Mouse (Mus musculus): ENCODE data around the gene Dapk1.

The Dapk1 gene

GRCm38 (mm10) chr13:60616036-60616435 lies 14.3 kb downstream of the Dapk1 start:
- DNase-seq (ENCODE audit: low spot score): no peak

- DNase-seq (ENCODE audit: low spot score): no peak
These were observed 16.5 kb downstream of the Dapk1 start for GRCm38 (mm10) chr13:60618287-60618686.

- DNase-seq (ENCODE audit: low spot score): no peak
These were observed 18.0 kb downstream of the Dapk1 start for GRCm38 (mm10) chr13:60619723-60620122.

GRCm38 (mm10) chr13:60621411-60621965 lies 19.7 kb downstream of the Dapk1 start:
- DNase-seq (ENCODE audit: low spot score): no peak

GRCm38 (mm10) chr13:60625581-60625980 lies 23.8 kb downstream of the Dapk1 start:
- DNase-seq (ENCODE audit: low spot score): no peak

DNA sequence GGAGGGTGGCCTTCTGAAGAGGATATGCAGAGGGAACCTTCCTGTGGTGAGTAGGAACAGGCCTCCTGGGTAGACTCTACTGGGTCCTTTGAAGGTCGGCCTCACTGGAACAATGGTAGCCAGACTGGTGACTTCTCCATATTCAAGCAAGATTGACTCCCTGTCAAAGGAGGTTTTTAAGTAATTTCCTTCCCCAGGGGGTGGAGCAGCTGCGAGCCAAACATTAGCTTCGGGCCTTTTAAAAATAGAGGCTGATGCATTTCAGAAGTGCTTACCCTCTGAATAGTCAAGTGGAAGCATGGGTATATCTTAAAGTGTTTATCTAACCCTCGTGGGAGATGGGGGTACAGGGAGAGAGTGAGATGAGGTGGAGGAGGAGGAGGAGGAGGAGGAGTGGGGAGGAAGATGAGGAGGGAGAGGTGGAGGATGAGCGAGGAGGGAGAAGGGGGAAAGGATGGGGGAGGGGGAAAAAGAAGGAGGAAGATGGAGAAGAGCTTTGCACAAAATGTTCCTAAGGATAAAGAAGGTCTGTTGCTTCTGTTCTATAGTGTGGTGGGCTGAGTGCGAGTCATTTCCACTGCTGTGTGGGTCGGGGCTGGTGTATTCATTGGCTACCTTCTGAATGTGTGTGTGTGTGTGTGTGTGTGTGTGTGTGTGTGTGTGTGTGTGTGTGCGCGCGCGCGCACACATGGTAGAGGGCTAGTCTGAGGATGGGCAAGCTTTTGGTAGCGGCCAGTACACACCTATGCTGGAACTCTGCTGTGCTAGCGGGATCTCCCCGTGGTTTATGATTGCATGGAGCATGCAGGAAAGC lies 26.3 kb downstream of the Dapk1 start:
- DNase-seq (ENCODE audit: low spot score): no peak

GRCm38 (mm10) chr13:60628657-60628950 lies 26.9 kb downstream of the Dapk1 start:
- DNase-seq (ENCODE audit: low spot score): no peak

DNA sequence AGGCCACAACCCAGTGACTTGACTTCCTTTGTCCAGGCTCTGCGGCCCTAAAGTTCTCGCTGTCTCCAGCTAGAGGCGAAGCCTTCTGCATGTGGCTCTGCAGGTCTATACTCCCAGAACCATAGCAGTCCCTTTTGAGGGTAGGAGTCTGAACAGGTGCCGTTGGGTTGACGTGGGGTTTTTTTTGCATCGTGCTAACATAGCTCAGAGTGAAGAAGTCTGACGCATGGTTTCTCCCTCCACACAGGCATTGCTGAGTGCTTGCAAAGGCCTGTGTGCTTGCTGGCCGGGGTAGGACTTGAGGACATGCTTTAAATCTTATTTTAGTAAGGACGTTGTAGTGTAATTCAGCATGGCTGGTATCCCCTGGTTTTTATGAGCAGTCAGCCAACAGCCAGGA lies 27.7 kb downstream of the Dapk1 start:
- no peak for DNase-seq (ENCODE audit: low spot score)

GRCm38 (mm10) chr13:60633945-60634344 lies 32.2 kb downstream of the Dapk1 start:
- DNase-seq (ENCODE audit: low spot score): no peak

GRCm38 (mm10) chr13:60635636-60636035 lies 33.9 kb downstream of the Dapk1 start:
- DNase-seq (ENCODE audit: low spot score): no peak

DNA sequence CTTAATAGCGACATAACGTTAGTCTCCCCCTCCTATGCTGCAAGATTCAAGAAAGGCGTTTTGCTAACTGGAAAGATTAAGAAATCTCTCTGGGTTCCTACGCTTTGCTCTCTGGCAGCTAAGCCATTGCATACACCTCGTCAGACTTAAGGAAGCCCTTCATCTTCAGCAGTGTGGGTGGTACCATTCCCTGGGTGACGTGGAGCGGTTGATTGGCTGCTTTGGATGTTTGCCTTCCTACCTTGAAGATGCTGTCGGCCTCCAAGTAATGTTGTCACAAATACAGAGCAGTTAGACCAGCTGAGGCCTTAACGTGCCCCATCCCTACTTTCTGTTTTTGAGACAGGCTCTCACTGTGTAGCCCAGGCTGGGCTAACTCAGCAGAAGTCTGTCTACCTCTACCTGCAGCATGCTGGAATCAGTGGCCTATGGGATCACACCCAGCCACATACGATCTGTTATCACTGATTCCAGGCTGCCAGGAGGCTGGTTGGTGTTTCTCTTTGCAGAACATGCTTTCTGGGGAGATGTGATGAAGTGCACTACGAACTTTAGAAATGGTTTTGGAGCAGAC lies 37.8 kb downstream of the Dapk1 start:
- no peak for DNase-seq (ENCODE audit: low spot score)

DNA sequence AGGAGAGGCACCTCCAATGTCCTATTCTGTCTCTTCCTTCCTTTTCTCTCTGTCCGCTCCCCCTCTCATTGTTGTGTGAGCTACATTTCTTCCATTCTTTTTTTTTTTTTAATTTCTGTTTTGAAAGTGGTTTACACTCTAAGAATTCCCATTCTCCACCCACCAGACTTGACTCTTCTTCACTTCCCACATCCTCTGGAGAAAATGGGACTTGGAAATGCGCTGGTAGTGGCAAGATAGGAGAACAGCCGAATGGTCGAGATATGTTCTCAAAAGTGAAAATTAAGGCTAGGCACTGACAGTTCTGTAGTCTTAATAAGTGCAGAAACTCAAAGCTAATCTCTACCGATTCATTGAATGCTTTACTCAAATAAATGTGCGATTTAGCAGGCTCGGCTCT lies 38.7 kb downstream of the Dapk1 start:
- DNase-seq (ENCODE audit: low spot score): no peak

DNA sequence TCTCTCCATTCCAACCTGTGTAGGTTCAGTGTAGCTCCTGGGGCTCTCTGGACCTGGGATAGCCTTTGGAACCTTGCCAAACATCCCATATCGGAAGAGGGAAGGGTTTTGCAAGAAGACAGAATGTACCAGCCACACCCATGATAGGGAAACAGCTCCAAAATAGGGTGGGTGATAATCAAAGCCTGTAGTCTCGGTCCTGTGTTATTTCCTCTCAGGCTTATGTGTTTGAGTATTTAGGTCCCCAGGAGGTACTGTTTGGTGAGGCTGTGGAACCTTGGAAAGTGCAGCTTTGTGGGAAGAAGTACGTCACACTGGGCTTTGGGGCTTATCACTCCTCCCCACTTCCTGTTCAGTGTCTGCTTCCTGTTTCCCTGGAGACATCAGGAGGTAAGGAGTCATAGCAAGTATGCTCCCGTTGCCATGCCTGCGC lies 42.7 kb downstream of the Dapk1 start:
- DNase-seq (ENCODE audit: low spot score): no peak

GRCm38 (mm10) chr13:60646791-60647190 lies 45.0 kb downstream of the Dapk1 start:
- DNase-seq (ENCODE audit: low spot score): no peak

GRCm38 (mm10) chr13:60648350-60648749 lies 46.6 kb downstream of the Dapk1 start:
- no peak for DNase-seq (ENCODE audit: low spot score)

DNA sequence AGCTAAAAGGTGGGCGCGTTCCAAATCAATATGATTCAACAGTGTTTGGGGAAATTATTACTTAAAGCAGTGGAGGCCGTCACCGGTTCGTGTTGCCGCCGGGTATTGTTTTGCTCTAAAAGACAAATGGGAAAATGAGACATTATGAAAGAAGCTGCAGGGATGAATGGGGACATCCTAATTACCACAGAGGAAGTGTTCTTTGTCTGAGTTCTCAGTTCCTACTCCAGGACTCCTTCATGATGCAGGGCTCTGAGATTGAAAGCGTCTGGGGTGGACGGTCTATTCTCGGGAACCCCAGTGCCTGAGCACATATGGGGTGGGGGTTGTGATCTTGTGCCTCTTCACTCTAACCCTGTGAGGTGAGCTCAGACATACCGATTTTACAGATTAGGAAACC lies 48.3 kb downstream of the Dapk1 start:
- no peak for DNase-seq (ENCODE audit: low spot score)

GRCm38 (mm10) chr13:60654017-60654565 lies 52.3 kb downstream of the Dapk1 start:
- DNase-seq (ENCODE audit: low spot score): no peak

GRCm38 (mm10) chr13:60655246-60655645 lies 53.5 kb downstream of the Dapk1 start:
- no peak for DNase-seq (ENCODE audit: low spot score)

DNA sequence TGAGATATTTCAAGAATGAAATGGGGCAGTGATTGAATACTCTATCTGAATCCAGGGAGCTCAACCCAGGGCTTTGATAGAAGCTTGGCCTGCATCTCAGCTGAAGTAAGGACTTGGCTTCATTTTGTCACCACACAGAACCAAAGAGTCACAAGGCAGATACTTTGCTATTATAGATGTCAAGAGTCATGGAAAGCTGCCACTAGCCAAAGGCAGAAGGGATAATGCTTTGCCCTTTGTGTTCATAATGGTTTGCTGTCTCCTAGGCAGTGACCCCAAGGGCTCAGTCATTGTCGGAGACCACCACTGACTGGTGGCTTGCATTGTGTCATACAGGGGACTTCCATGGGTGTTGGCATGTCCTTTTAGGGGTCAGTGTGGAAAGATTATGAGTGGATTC lies 57.9 kb downstream of the Dapk1 start:
- DNase-seq (ENCODE audit: low spot score): no peak

- DNase-seq (ENCODE audit: low spot score): no peak
These were observed 58.3 kb downstream of the Dapk1 start for GRCm38 (mm10) chr13:60660056-60660455.

GRCm38 (mm10) chr13:60660711-60661261 lies 59.0 kb downstream of the Dapk1 start:
- DNase-seq (ENCODE audit: low spot score): no peak

DNA sequence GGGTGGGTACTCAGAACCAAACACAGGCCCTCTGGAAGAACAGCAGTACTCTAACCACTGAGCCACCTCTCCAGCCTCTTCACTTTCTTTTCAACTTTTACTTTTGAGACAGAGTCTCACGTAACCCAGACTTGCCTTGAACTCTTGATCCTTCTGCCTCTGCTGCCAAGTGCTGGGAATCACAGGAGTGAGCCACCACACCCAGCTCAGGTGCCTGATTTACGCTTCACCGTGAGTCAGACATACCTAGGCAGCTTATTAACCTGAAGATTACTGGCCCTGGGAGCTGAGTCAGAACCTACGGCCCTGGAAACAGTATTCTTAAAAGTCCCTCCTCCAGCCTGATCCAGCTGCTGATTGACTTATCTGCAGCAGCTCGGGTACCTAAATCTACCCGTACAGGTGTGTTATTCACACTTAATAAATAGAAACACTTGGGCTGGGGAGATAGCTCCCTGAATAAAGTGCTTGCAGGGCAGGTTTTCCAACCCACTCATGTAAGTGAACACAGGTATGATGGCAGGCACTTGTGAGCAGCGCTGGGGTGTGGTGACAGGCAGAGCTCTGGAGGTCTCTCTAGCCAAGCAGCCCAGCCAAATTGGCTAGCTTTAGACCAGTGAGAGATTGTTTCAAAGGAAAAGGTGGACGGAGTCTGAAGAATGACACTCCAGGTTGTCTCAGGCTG lies 60.9 kb downstream of the Dapk1 start:
- no peak for DNase-seq (ENCODE audit: low spot score)
